Mouse (Mus musculus) intestine, embryonic 16.5 days (tissue): ENCODE results near the gene Gm21972. TPM values are rescaled to one million over a fixed set of nuclear protein-coding genes. Genes with fewer than 3 reads are reported as not detected.

Experiments
- ATAC-seq: fragments of 200-750 bp; cut with Nextera tagmentation; 2 replicates; pipeline ENCODE4 v1.8.0; 2017; ENCODE audit warnings: moderate TSS enrichment, moderate library complexity
- H3K27ac ChIP-seq: fragments of 300-500 bp; sonication (generic); 2 replicates; pipeline ENCODE4 v1.5.1; 2014; ENCODE audit warnings: mild to moderate bottlenecking, low read length
- H3K27me3 ChIP-seq: fragments of 300-500 bp; sonication (generic); replicated peaks from 2 replicates; pipeline ENCODE4 v1.6.1; 2014; ENCODE audit warnings: low read length, control low read depth, mixed read lengths; ENCODE audit not compliant: control insufficient read depth, insufficient read depth
- H3K36me3 ChIP-seq: fragments of 300-500 bp; sonication (generic); 2 replicates; pipeline ENCODE4 v1.6.1; 2014; ENCODE audit warnings: low read length, control low read depth; ENCODE audit not compliant: control insufficient read depth, insufficient read depth
- H3K4me1 ChIP-seq: fragments of 300-500 bp; sonication (generic); 2 replicates; pipeline ENCODE4 v1.6.1; 2014; ENCODE audit warnings: low read length, control low read depth, mixed read lengths; ENCODE audit not compliant: control insufficient read depth, insufficient read depth
- H3K4me2 ChIP-seq: fragments of 300-500 bp; sonication (generic); 2 replicates; pipeline ENCODE4 v1.6.1; 2014; ENCODE audit warnings: low read depth, low read length, control low read depth
- H3K4me3 ChIP-seq: fragments of 300-500 bp; sonication (generic); 2 replicates; pipeline ENCODE4 v1.5.1; 2014; ENCODE audit warnings: mild to moderate bottlenecking, low read length
- H3K9ac ChIP-seq: fragments of 300-500 bp; sonication (generic); 2 replicates; pipeline ENCODE4 v1.6.1; 2014; ENCODE audit warnings: low read depth, low read length
- H3K9me3 ChIP-seq: fragments of 300-500 bp; sonication (generic); 2 replicates; pipeline ENCODE4 v1.6.1; 2016; ENCODE audit warnings: low read length, control low read depth; ENCODE audit not compliant: control insufficient read depth
- whole genome bisulfite sequencing: fragments of 180-500 bp; shearing (Covaris S2); extraction: QIAGEN DNeasy Blood & Tissue Kit; methylation state at CpG from one replicate; pipeline ENCODE4 v1.1.7; 2014; 5-methylcytosine and 5-hydroxymethylcytosine counted together
- polyA plus RNA-seq: library from polyadenylated mRNA; unstranded; fragments of >200 nt; fragmentation: Nextera tagmentation; extraction: Ambion mirVana; gene quantifications from 2 replicates; pipeline ENCODE4 v1.2.1, GENCODE M21; 2015

Gene Gm21972
- polyA plus RNA-seq, 1 experiment from 2014 or later: not detected

DNA sequence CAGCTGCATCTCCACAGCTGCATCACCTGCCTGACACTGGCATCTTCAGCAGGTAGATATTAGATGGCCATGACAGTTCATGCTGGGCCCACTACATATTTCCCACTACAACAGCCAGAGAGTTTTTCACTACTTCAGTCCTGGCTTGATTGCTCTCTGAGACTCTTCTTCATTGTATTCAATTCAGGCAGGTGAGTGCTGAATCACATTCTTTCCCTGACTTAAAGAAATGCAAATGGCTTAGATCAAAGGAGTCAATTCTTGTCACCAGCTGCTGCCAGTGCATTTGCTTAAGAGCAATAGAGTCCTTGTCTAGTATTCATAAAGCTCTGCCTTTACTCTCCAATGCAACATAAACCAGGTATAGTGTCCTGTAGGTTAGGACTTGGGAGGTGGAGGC lies 67.9 kb downstream of the Gm21972 start:
- H3K27ac ChIP-seq: no peak overlapping the region
- H3K27me3 ChIP-seq: no peaks in the 10 kb centered on the region
- ATAC-seq: no peak
- no peak overlapping the region for H3K9ac ChIP-seq
- H3K36me3 ChIP-seq: peaks cover 8% of the 10 kb centered on the region; the same call in 1 of the 2 replicates
- no peak overlapping the region for H3K4me2 ChIP-seq
- H3K4me1 ChIP-seq: no peaks in the 10 kb centered on the region
- no peak overlapping the region for H3K4me3 ChIP-seq
- H3K9me3 ChIP-seq: no peaks in the 10 kb centered on the region

- peaks cover 8% of the 10 kb centered on the region; the same call in 1 of the 2 replicates for H3K36me3 ChIP-seq
- no peak for ATAC-seq
- H3K9me3 ChIP-seq: no peaks in the 10 kb centered on the region
- no peaks in the 10 kb centered on the region for H3K4me1 ChIP-seq
- no peak overlapping the region for H3K4me3 ChIP-seq
- 69% methylated on average over 9 of the region's 9 CpGs for WGBS
- H3K27ac ChIP-seq: no peak overlapping the region
- no peak overlapping the region for H3K9ac ChIP-seq
- no peak overlapping the region for H3K4me2 ChIP-seq
- no peaks in the 10 kb centered on the region for H3K27me3 ChIP-seq
Observed at GRCm38 (mm10) chr1:86202617-86203219, 69.3 kb downstream of the Gm21972 start.

GRCm38 (mm10) chr1:86210676-86211075 lies 77.2 kb downstream of the Gm21972 start:
- no peaks in the 10 kb centered on the region for H3K36me3 ChIP-seq
- 87% methylated on average over 7 of the region's 7 CpGs for WGBS

GRCm38 (mm10) chr1:86211498-86211897 lies 78.1 kb downstream of the Gm21972 start:
- Histone ChIP-seq H3K4me2 (no peak overlapping the region), H3K4me3 (no peak overlapping the region), H3K4me1 (no peaks in the 10 kb centered on the region), H3K27ac (no peak overlapping the region), H3K36me3 (no peaks in the 10 kb centered on the region), H3K9ac (no peak overlapping the region), H3K9me3 (no peaks in the 10 kb centered on the region), H3K27me3 (no peaks in the 10 kb centered on the region)
- ATAC-seq: no peak
- 100% methylated on average over 1 of the region's 1 CpGs for WGBS

More at GRCm38 (mm10) chr1:86210676-86211075, 77.2 kb downstream of the Gm21972 start:
- Histone ChIP-seq H3K27me3 (no peaks in the 10 kb centered on the region), H3K4me3 (no peak overlapping the region), H3K9me3 (no peaks in the 10 kb centered on the region), H3K4me2 (no peak overlapping the region), H3K4me1 (no peaks in the 10 kb centered on the region), H3K27ac (no peak overlapping the region), H3K9ac (no peak overlapping the region)
- no peak for ATAC-seq

Other genes starting within 250 kb of the Gm21972 start
- gene Itm2c, start 239.4 kb upstream of the Gm21972 start, polyA plus RNA-seq: 129 and 141 TPM in 2 replicates
- gene 4933407L21Rik, start 205.2 kb upstream of the Gm21972 start, polyA plus RNA-seq: 0.09 and 0.22 TPM in 2 replicates
- gene Gpr55, start 172.6 kb upstream of the Gm21972 start, polyA plus RNA-seq: 0.07 and 0.10 TPM in 2 replicates
- not detected in 2 replicates for gene Spata3, start 116.8 kb upstream of the Gm21972 start, polyA plus RNA-seq
- gene 2810459M11Rik, start 87.8 kb upstream of the Gm21972 start, polyA plus RNA-seq: 4.3 and 4.4 TPM in 2 replicates
- 135 and 144 TPM in 2 replicates for gene Psmd1, start 69.2 kb upstream of the Gm21972 start, polyA plus RNA-seq
- 2.8 and 4.0 TPM in 2 replicates for gene Htr2b, start 21.7 kb upstream of the Gm21972 start, polyA plus RNA-seq
- 13.0 and 15.2 TPM in 2 replicates for gene Armc9, start 21.1 kb downstream of the Gm21972 start, polyA plus RNA-seq
- gene B3gnt7, start 169.2 kb downstream of the Gm21972 start, polyA plus RNA-seq: 5.3 and 6.7 TPM in 2 replicates
- 355 and 416 TPM in 2 replicates for gene Ncl, start 225.8 kb downstream of the Gm21972 start, polyA plus RNA-seq